Mouse (Mus musculus) embryonic facial prominence, embryonic 12.5 days (tissue): Measurements from ENCODE around the gene Itga9. TPM values are rescaled to one million over a fixed set of nuclear protein-coding genes. Genes with fewer than 3 reads are reported as not detected.

ENCODE experiments used
- ATAC-seq: fragments of 200-750 bp; cut with Nextera tagmentation; 2 replicates; pipeline ENCODE4 v1.8.0; 2017; ENCODE audit not compliant: insufficient number of reproducible peaks, insufficient read depth, low FRiP score, low TSS enrichment
- H3K27ac ChIP-seq: fragments of 300-500 bp; sonication (generic); 2 replicates; pipeline ENCODE4 v1.5.1; 2016; ENCODE audit warnings: mild to moderate bottlenecking
- H3K27me3 ChIP-seq: fragments of 300-500 bp; sonication (generic); 2 replicates; pipeline ENCODE4 v1.6.1; 2016; ENCODE audit warnings: mild to moderate bottlenecking, moderate library complexity
- H3K36me3 ChIP-seq: fragments of 300-500 bp; sonication (generic); 2 replicates; pipeline ENCODE4 v1.6.1; 2016; ENCODE audit warnings: mild to moderate bottlenecking
- H3K4me1 ChIP-seq: fragments of 300-500 bp; sonication (generic); 2 replicates; pipeline ENCODE4 v1.6.1; 2016
- H3K4me2 ChIP-seq: fragments of 300-500 bp; sonication (generic); replicated peaks from 2 replicates; pipeline ENCODE4 v1.6.1; 2016; ENCODE audit warnings: mild to moderate bottlenecking, moderate library complexity
- H3K4me3 ChIP-seq: fragments of 300-500 bp; sonication (generic); 2 replicates; pipeline ENCODE4 v1.5.1; 2016; ENCODE audit warnings: mild to moderate bottlenecking
- H3K9ac ChIP-seq: fragments of 300-500 bp; sonication (generic); 2 replicates; pipeline ENCODE4 v1.6.1; 2016; ENCODE audit warnings: mild to moderate bottlenecking, moderate library complexity
- H3K9me3 ChIP-seq: fragments of 300-500 bp; sonication (generic); 2 replicates; pipeline ENCODE4 v1.6.1; 2016; ENCODE audit warnings: mild to moderate bottlenecking, moderate library complexity
- WGBS: fragments of 180-500 bp; shearing (Covaris S2); methylation state at CpG from one replicate; pipeline ENCODE4 v1.1.7; 2016; 5-methylcytosine and 5-hydroxymethylcytosine counted together
- polyA plus RNA-seq: library from polyadenylated mRNA; unstranded; fragments of >200 nt; fragmentation: Nextera tagmentation; extraction: Ambion mirVana; gene quantifications from 2 replicates; pipeline ENCODE4 v1.2.1, GENCODE M21; 2016

Gene Itga9
- polyA plus RNA-seq, 1 experiment from 2014 or later, result 18.7 TPM

DNA sequence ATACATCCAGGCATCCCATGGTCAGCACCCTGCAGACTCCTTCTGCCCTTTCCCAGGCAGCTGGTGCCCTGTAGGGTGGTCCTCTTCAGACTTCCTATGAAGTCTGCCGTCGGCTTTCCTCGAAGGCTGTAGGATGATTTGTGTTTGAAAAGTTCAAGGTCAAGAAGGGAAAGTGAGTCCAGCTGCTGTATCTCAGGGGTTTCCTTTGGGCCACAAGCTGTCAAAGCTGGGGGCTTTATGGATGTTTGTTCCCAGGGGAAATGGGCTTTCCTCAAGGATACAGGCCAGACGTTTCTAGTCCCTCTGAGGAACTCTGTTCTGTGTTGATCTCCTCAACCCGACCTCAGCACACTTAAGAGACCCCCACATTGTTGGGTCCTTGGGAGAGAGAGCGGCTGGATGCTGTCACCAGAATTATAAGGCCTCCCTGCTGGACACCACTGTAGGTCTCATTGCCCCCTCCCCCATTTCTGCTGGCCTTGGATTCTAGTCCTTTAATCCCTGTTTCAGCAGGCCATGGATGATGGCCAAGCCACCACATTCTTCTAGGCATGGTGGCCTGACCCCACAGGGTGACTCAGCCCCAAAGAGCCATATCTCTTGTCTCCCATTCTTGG, 23.4 kb downstream of the Itga9 start:
- ATAC-seq, result no peak
- no peak overlapping the region for H3K4me2 ChIP-seq
- H3K4me1 ChIP-seq, result peaks cover 3% of the 10 kb centered on the region
- no peak overlapping the region for H3K9ac ChIP-seq
- H3K27me3 ChIP-seq, result no peaks in the 10 kb centered on the region
- no peak overlapping the region for H3K4me3 ChIP-seq
- no peak overlapping the region for H3K27ac ChIP-seq
- peaks cover 18% of the 10 kb centered on the region for H3K36me3 ChIP-seq
- WGBS, result 59% methylated on average over 6 of the region's 6 CpGs
- H3K9me3 ChIP-seq, result no peaks in the 10 kb centered on the region

DNA sequence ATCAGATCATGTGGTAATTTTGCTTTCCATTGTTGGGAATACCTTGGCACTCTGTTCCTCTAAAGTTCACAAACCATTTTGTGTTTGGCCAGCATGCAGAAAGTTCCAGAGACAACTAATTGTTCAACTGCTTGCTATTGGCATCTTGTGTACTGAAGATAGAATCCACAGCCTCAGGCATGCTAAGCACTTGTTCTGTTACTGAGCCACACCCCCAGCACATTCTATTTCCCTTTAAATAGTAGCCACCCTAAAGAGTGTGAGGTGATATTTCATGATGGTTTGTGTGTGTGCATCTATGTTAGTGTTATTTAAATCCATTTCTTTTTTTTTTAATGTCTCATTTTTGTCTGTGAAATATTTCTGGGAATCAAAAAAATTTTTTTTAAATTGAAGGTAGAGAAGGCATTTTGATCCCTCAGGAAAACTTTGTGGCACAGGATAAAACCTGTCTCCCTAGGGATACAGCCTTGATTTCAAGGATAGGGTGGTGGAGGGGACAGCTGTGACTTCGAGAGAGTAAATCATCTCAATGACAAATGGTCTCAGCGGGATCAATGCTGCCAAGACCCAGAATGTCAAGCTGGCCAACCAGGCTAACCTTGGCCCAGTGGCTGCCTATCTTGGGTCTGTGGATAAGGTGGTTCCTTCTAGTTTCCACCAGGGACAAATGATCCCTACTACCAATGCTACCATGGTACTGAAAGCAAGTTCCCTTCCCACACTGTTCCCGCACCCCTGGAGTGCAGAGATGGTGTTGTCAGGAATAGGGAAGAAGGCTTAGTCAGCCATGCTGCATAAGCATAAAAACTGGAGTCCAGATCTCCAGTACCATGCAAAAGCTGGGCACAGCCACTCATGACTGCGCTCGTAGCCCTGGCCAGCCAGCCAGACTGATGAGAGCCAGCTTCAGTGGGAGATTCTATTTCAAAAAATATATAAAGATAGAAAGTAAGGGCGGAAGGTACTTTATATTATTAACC, 25.6 kb downstream of the Itga9 start:
- Histone ChIP-seq H3K4me1 (no peaks in the 10 kb centered on the region), H3K27me3 (no peaks in the 10 kb centered on the region), H3K9ac (no peak overlapping the region), H3K4me2 (no peak overlapping the region), H3K36me3 (peaks cover 36% of the 10 kb centered on the region), H3K9me3 (no peaks in the 10 kb centered on the region), H3K27ac (no peak overlapping the region), H3K4me3 (no peak overlapping the region)
- WGBS, result 83% methylated on average over 6 of the region's 6 CpGs
- no peak for ATAC-seq

DNA sequence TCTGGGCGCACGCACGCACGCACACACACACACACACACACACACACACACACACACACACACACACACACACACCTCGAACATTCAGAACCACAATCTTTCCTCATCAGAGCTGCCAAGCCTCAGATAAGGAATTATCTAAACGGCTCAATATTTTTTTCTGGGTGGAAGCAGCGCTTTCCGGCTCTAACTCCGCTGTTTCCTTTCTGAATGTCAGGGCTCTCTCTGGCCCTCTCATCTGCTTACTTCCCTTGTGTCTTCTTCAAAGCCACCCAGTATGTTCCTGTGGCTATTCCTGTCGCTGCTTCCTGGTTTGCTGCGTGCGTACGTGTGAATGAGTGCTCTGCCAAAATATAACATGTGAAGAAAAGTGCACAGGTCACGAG, 26.3 kb downstream of the Itga9 start:
- Histone ChIP-seq H3K36me3 (peaks cover 36% of the 10 kb centered on the region), H3K4me1 (no peaks in the 10 kb centered on the region), H3K27ac (no peak overlapping the region), H3K27me3 (no peaks in the 10 kb centered on the region), H3K4me2 (no peak overlapping the region), H3K9ac (no peak overlapping the region), H3K9me3 (no peaks in the 10 kb centered on the region), H3K4me3 (no peak overlapping the region)
- 82% methylated on average over 14 of the region's 14 CpGs for WGBS
- no peak for ATAC-seq

DNA sequence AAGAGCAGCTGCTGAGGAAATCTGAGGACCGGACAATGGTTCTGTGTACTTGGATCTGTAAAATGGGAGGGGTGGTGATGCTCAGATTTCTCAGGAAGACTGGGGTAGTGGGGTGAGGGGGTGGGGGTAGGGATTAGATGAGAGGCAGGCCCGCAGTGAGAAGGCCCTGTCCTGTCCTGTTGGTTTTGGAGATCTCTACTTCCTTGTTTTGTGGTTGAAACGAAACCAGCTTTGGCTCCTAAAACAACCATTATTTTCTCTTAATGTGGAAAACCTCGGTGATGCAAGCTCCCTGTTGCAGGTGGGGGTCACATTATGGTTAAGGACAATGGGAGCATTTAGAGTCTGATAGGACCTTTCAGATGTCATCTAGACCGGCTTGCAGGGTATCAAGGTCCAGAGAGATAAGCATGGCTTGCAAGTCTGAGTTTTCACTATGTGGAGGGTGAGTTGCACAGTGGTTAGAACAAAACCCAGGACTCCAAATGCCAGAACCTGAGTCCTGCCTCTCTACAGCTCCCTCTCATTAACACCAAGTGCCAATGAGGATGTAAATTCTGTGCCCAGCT, 32.2 kb downstream of the Itga9 start:
- H3K27me3 ChIP-seq, result no peaks in the 10 kb centered on the region
- ATAC-seq, result no peak
- WGBS, result 69% methylated on average over 5 of the region's 5 CpGs

DNA sequence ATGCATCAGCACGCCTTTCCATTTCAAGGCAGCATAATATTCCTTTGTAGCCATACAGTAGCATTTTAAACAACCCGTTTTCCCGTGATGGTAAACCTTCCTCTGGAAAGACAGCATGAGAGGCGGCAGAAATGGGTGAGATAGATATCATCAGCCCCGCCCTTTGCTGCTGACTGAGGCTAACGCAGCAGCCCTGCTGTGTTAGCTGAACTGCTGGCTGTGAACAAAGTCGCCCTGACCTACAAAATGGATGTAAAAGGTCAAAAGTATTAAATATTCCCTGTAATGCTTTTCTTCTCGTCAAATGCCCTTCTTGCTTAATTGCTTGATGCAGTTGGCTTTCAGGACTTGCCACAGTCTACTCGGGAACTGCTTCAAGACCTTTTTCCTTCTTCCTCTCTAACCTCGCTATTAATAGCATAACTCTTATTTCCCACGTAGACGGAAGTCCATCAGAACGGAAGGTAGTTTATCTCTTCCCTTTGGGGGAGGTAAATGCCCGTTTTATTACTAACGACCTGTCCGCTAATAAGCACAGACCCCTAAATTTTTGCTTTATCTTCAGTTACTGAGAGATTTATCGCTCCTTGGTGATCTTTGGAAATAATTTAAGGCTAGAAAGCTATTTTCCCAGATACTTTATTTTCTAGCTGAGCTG, 39.3 kb downstream of the Itga9 start:
- Histone ChIP-seq H3K27ac (no peak overlapping the region), H3K4me2 (no peak overlapping the region), H3K4me3 (no peak overlapping the region), H3K27me3 (no peaks in the 10 kb centered on the region), H3K36me3 (peaks cover 6% of the 10 kb centered on the region), H3K9ac (no peak overlapping the region), H3K9me3 (no peaks in the 10 kb centered on the region), H3K4me1 (peaks cover 9% of the 10 kb centered on the region)
- WGBS, result 85% methylated on average over 17 of the region's 17 CpGs
- no peak for ATAC-seq

More for the DNA sequence above, 32.2 kb downstream of the Itga9 start:
- H3K4me3 ChIP-seq, result no peak overlapping the region
- no peak overlapping the region for H3K4me2 ChIP-seq
- no peak overlapping the region for H3K9ac ChIP-seq
- peaks cover 5% of the 10 kb centered on the region; the same call in 1 of the 2 replicates for H3K4me1 ChIP-seq
- H3K9me3 ChIP-seq, result peaks cover 7% of the 10 kb centered on the region
- H3K27ac ChIP-seq, result no peak overlapping the region
- H3K36me3 ChIP-seq, result peaks cover 38% of the 10 kb centered on the region

DNA sequence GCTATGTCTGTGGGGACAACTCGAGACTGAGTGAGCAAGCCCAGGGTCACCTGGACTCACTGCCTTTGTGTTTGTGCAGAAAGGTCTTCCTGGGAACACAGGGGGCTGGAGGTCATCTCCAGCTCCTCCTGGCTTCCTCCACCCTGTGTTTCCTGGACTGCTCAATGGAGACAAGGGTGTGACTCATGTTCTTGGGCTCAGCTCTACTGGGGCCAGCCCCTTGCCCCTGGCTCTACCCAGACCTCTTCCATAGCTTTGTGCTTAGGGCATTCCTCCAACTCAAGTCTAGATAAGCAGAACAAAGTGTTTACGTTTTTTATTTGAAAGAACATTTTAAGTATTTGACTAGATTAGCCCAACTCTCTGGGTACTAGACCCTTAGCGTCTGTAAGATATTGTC, 41.0 kb downstream of the Itga9 start:
- H3K4me1 ChIP-seq, result peaks cover 22% of the 10 kb centered on the region
- H3K27ac ChIP-seq, result no peak overlapping the region
- 83% methylated on average over 3 of the region's 3 CpGs for WGBS
- no peak overlapping the region for H3K4me2 ChIP-seq
- H3K9me3 ChIP-seq, result no peaks in the 10 kb centered on the region
- no peak overlapping the region for H3K9ac ChIP-seq
- no peaks in the 10 kb centered on the region for H3K27me3 ChIP-seq
- no peak for ATAC-seq
- no peak overlapping the region for H3K4me3 ChIP-seq
- H3K36me3 ChIP-seq, result peaks cover 7% of the 10 kb centered on the region

DNA sequence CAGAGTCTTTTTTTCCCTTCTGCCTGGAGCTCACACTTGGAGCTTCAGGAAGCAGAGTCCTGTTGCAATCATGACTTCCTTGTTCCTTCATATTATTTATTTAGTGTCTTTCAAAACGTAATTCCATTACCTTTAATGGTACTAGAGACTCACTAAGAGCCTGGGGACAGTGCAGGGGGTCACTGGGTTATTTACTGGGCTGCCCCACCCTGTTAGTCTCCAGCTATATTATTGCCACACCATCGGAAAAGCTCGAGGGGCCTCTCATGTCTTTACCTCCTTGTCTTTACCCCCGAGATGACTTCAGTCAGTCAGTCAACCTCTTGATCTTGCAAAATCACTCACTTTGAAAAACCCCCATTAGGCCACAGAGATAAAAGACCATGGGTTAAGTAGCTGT, 44.5 kb downstream of the Itga9 start:
- ATAC-seq, result no peak
- H3K27ac ChIP-seq, result no peak overlapping the region
- H3K4me1 ChIP-seq, result peaks cover 38% of the 10 kb centered on the region
- no peaks in the 10 kb centered on the region for H3K9me3 ChIP-seq
- peaks cover 7% of the 10 kb centered on the region for H3K36me3 ChIP-seq
- no peak overlapping the region for H3K4me3 ChIP-seq
- 24% methylated on average over 4 of the region's 4 CpGs for WGBS
- H3K27me3 ChIP-seq, result no peaks in the 10 kb centered on the region
- H3K4me2 ChIP-seq, result no peak overlapping the region
- no peak overlapping the region for H3K9ac ChIP-seq

DNA sequence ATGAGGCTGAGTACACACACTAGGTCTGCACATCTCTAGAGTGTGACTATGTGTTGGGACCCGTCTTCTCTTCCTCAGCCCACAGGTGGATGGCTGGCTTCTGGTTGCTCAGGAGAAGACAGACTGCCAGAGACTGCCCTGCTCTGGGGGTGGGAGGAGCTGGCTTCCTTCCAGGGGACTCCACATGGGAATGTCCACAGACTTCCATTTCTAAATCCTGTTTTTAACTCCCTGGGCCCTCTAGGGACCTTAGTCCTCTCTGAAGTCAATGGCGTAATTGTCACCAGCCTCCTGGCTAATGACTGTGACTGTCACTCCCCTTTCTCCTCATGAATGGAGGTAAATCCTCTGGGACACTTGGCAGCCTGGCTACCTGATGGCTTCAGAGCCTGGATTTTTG, 45.4 kb downstream of the Itga9 start:
- no peak for ATAC-seq
- Histone ChIP-seq H3K9ac (no peak overlapping the region), H3K4me3 (no peak overlapping the region), H3K27ac (no peak overlapping the region), H3K36me3 (peaks cover 7% of the 10 kb centered on the region), H3K4me2 (no peak overlapping the region), H3K4me1 (peaks cover 38% of the 10 kb centered on the region), H3K9me3 (no peaks in the 10 kb centered on the region), H3K27me3 (no peaks in the 10 kb centered on the region)
- WGBS, result 37% methylated on average over 2 of the region's 2 CpGs

DNA sequence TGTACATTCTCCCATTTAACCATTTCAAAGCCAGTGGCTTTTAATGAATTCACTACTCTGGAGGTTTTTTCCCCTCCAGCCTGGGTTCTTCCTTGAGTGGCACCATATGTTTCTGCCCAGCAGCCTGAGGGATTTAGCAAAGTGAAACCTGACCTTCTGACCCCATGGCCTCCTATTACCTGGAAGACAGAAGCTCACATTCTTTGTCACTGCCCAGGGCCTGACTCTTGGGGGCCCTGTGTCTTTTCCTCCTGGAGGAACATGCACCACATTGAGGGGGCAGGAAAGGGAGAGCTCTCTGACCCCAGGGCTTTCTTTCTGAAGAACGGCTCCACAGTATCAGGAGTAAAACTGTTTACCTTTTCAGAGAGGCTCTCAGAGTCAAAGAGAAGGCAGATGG, 46.9 kb downstream of the Itga9 start:
- Histone ChIP-seq H3K9ac (no peak overlapping the region), H3K4me2 (no peak overlapping the region), H3K36me3 (peaks cover 7% of the 10 kb centered on the region), H3K27me3 (no peaks in the 10 kb centered on the region), H3K9me3 (no peaks in the 10 kb centered on the region), H3K27ac (no peak overlapping the region), H3K4me3 (no peak overlapping the region), H3K4me1 (peaks cover 40% of the 10 kb centered on the region)
- 4% methylated on average over 1 of the region's 1 CpGs for WGBS
- ATAC-seq, result no peak

DNA sequence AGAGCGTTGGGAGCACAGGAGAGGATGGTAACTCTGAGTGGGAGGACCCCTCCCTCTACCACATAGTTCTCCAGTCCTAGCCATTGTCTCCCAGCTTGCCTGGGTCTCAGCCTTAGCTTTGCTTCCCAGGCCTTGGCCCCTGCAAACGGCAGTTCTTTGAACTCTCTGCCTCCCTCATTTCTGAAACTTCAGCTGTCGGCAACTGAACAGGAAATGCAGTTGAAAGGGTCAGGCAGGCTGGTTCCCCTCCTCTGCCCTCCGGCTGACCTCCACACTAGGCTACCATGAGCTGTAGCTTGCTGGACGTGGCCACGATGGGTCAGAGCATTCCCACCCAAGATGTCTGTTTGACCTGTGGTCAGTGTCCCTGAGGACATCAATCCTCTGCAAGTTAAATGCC, 48.5 kb downstream of the Itga9 start:
- ATAC-seq, result no peak
- Histone ChIP-seq H3K4me1 (peaks cover 42% of the 10 kb centered on the region), H3K9me3 (no peaks in the 10 kb centered on the region), H3K4me2 (no peak overlapping the region), H3K36me3 (peaks cover 12% of the 10 kb centered on the region), H3K9ac (no peak overlapping the region), H3K27me3 (no peaks in the 10 kb centered on the region), H3K4me3 (no peak overlapping the region), H3K27ac (peak overlapping the region; percentile 43; the same call in 1 of the 2 replicates)
- WGBS, result 16% methylated on average over 6 of the region's 6 CpGs

DNA sequence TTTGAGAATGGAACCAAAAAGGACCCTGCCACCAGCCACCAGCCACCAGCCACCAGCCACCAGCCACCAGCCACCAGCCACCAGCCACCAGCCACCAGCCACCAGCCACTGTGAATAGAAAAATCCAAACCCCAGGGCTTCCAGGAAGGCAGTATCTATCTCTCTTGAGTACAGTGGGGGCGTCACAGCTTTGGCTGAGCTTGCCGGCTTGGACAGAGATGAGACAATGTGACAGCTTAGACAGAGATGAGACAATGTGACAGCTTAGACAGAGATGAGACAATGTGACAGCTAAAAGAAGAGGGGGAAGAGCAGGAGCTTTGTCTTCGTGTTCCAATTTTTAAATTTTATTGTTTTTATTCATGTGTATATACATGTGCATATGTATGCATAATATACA, 49.2 kb downstream of the Itga9 start:
- H3K27me3 ChIP-seq, result no peaks in the 10 kb centered on the region
- H3K27ac ChIP-seq, result no peak overlapping the region
- peaks cover 12% of the 10 kb centered on the region for H3K36me3 ChIP-seq
- no peak overlapping the region for H3K9ac ChIP-seq
- WGBS, result 78% methylated on average over 3 of the region's 3 CpGs
- no peaks in the 10 kb centered on the region for H3K9me3 ChIP-seq
- H3K4me2 ChIP-seq, result no peak overlapping the region
- ATAC-seq, result no peak
- H3K4me1 ChIP-seq, result peaks cover 40% of the 10 kb centered on the region
- no peak overlapping the region for H3K4me3 ChIP-seq
